Mouse (Mus musculus) bone marrow macrophage, adult 2 months (primary cell): ENCODE measurements around the gene Ccnb2.

Source experiments
- CTCF ChIP-seq: IDR thresholded peaks from 2 replicates; pipeline ENCODE4 v1.5.1; 2012; ENCODE audit warnings: low read depth, mild to moderate bottlenecking, low read length, moderate library complexity
- POLR2A ChIP-seq: IDR thresholded peaks from 2 replicates; pipeline ENCODE4 v1.6.1; 2012; ENCODE audit warnings: mild to moderate bottlenecking, low read depth, low read length, borderline replicate concordance

DNA sequence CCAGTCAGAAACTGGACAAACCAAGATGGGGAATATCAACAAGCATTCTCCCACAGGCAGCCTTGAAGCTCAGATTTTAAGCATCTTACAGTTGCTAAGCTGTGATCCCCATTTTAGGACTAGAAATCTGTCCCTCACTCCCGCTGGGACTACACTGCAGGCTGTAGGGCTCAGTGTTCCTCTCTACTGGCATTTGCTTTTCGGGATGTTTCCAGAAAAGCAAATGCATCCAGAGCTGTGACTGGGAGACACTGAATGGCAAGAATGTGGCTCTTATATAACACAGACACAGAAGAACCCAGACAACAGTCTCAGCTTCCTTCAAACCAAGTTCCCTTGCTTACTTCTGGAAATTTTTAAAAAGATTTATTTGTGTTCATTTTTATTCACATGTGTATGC lies 55.4 kb downstream of the Ccnb2 start:
- TF ChIP-seq CTCF (no peak), POLR2A (no peak)
